Mouse (Mus musculus): ENCODE measurements at regions not wholly inside any gene's neighbourhood (a gene's known extent, or its start where the extent isn't known, plus 50 kb on each side); places are given as distances from the start of the nearest gene placed in this dataset.

- H3K4me1 ChIP-seq (ENCODE audit: control insufficient read depth, insufficient read depth, low read length), result no peaks in the 10 kb centered on the region
- no peak for ATAC-seq (ENCODE audit: insufficient number of reproducible peaks, low FRiP score, low TSS enrichment, low read depth)
- no peaks in the 10 kb centered on the region for H3K36me3 ChIP-seq (ENCODE audit: control insufficient read depth, insufficient read depth, low read length)
- WGBS, result 46% methylated on average over 7 of the region's 7 CpGs
- no peak overlapping the region for H3K27ac ChIP-seq (replicated peaks; ENCODE audit: low read depth, low read length)
- no peak for DNase-seq (ENCODE audit: low spot score)
- no peaks in the 10 kb centered on the region for H3K27me3 ChIP-seq (ENCODE audit: control insufficient read depth, insufficient read depth, low read length)
- no peak overlapping the region for H3K4me3 ChIP-seq (ENCODE audit: low read depth, low read length)
- no peak overlapping the region for H3K9ac ChIP-seq (ENCODE audit: low read length)
- H3K9me3 ChIP-seq (ENCODE audit: control insufficient read depth, low read length), result no peaks in the 10 kb centered on the region
- H3K4me2 ChIP-seq (ENCODE audit: low read depth, severe bottlenecking), result no peak overlapping the region
Observed at GRCm38 (mm10) chr9:24833766-24834165, 59.7 kb upstream of the Tbx20 start.

- no peak for ATAC-seq (ENCODE audit: insufficient number of reproducible peaks, low FRiP score, low TSS enrichment, low read depth)
Observed at GRCm38 (mm10) chr9:24848210-24848609, 74.1 kb upstream of the Tbx20 start.

GRCm38 (mm10) chr9:24859459-24859858, 85.4 kb upstream of the Tbx20 start:
- Histone ChIP-seq H3K27ac (replicated peaks; ENCODE audit: low read depth, low read length) (no peak overlapping the region), H3K9ac (ENCODE audit: low read length) (no peak overlapping the region), H3K36me3 (ENCODE audit: control insufficient read depth, insufficient read depth, low read length) (no peaks in the 10 kb centered on the region), H3K9me3 (ENCODE audit: control insufficient read depth, low read length) (no peaks in the 10 kb centered on the region), H3K4me2 (ENCODE audit: low read depth, severe bottlenecking) (no peak overlapping the region), H3K4me1 (ENCODE audit: control insufficient read depth, insufficient read depth, low read length) (no peaks in the 10 kb centered on the region), H3K27me3 (ENCODE audit: control insufficient read depth, insufficient read depth, low read length) (no peaks in the 10 kb centered on the region), H3K4me3 (ENCODE audit: low read depth, low read length) (no peak overlapping the region)
- DNase-seq (ENCODE audit: low spot score) (no peak), ATAC-seq (ENCODE audit: insufficient number of reproducible peaks, low FRiP score, low TSS enrichment, low read depth) (no peak)
- 89% methylated on average over 2 of the region's 2 CpGs for WGBS

More at GRCm38 (mm10) chr9:24848210-24848609, 74.1 kb upstream of the Tbx20 start:
- H3K27me3 ChIP-seq (ENCODE audit: control insufficient read depth, insufficient read depth, low read length), result no peaks in the 10 kb centered on the region
- H3K4me2 ChIP-seq (ENCODE audit: low read depth, severe bottlenecking), result no peak overlapping the region
- H3K4me3 ChIP-seq (ENCODE audit: low read depth, low read length), result no peak overlapping the region
- H3K9me3 ChIP-seq (ENCODE audit: control insufficient read depth, low read length), result no peaks in the 10 kb centered on the region
- DNase-seq (ENCODE audit: low spot score), result no peak
- H3K4me1 ChIP-seq (ENCODE audit: control insufficient read depth, insufficient read depth, low read length), result no peaks in the 10 kb centered on the region
- H3K9ac ChIP-seq (ENCODE audit: low read length), result no peak overlapping the region
- H3K27ac ChIP-seq (replicated peaks; ENCODE audit: low read depth, low read length), result no peak overlapping the region
- 57% methylated on average over 7 of the region's 7 CpGs for WGBS
- no peaks in the 10 kb centered on the region for H3K36me3 ChIP-seq (ENCODE audit: control insufficient read depth, insufficient read depth, low read length)

GRCm38 (mm10) chr9:24866390-24867173, 92.5 kb upstream of the Tbx20 start:
- ATAC-seq (ENCODE audit: insufficient number of reproducible peaks, low FRiP score, low TSS enrichment, low read depth), result no peak
- no peaks in the 10 kb centered on the region for H3K4me1 ChIP-seq (ENCODE audit: control insufficient read depth, insufficient read depth, low read length)

GRCm38 (mm10) chr9:24868746-24869145, 94.6 kb upstream of the Tbx20 start:
- Histone ChIP-seq H3K9me3 (ENCODE audit: control insufficient read depth, low read length) (no peaks in the 10 kb centered on the region), H3K4me3 (ENCODE audit: low read depth, low read length) (no peak overlapping the region), H3K4me1 (ENCODE audit: control insufficient read depth, insufficient read depth, low read length) (no peaks in the 10 kb centered on the region), H3K9ac (ENCODE audit: low read length) (no peak overlapping the region), H3K36me3 (ENCODE audit: control insufficient read depth, insufficient read depth, low read length) (no peaks in the 10 kb centered on the region), H3K27me3 (ENCODE audit: control insufficient read depth, insufficient read depth, low read length) (no peaks in the 10 kb centered on the region), H3K4me2 (ENCODE audit: low read depth, severe bottlenecking) (no peak overlapping the region), H3K27ac (replicated peaks; ENCODE audit: low read depth, low read length) (no peak overlapping the region)
- ATAC-seq (ENCODE audit: insufficient number of reproducible peaks, low FRiP score, low TSS enrichment, low read depth) (no peak), DNase-seq (ENCODE audit: low spot score) (no peak)
- WGBS, result 93% methylated on average over 1 of the region's 1 CpGs

More at GRCm38 (mm10) chr9:24866390-24867173, 92.5 kb upstream of the Tbx20 start:
- Histone ChIP-seq H3K9me3 (ENCODE audit: control insufficient read depth, low read length) (no peaks in the 10 kb centered on the region), H3K9ac (ENCODE audit: low read length) (no peak overlapping the region), H3K27me3 (ENCODE audit: control insufficient read depth, insufficient read depth, low read length) (no peaks in the 10 kb centered on the region), H3K27ac (replicated peaks; ENCODE audit: low read depth, low read length) (no peak overlapping the region), H3K4me2 (ENCODE audit: low read depth, severe bottlenecking) (no peak overlapping the region), H3K4me3 (ENCODE audit: low read depth, low read length) (no peak overlapping the region), H3K36me3 (ENCODE audit: control insufficient read depth, insufficient read depth, low read length) (no peaks in the 10 kb centered on the region)
- WGBS, result 66% methylated on average over 4 of the region's 4 CpGs
- no peak for DNase-seq (ENCODE audit: low spot score)

- H3K27me3 ChIP-seq (ENCODE audit: control insufficient read depth, insufficient read depth, low read length), result no peaks in the 10 kb centered on the region
- no peak overlapping the region for H3K9ac ChIP-seq (ENCODE audit: low read length)
- H3K27ac ChIP-seq (replicated peaks; ENCODE audit: low read depth, low read length), result no peak overlapping the region
- ATAC-seq (ENCODE audit: insufficient number of reproducible peaks, low FRiP score, low TSS enrichment, low read depth), result no peak
- H3K4me3 ChIP-seq (ENCODE audit: low read depth, low read length), result no peak overlapping the region
- no peaks in the 10 kb centered on the region for H3K9me3 ChIP-seq (ENCODE audit: control insufficient read depth, low read length)
- no peaks in the 10 kb centered on the region for H3K36me3 ChIP-seq (ENCODE audit: control insufficient read depth, insufficient read depth, low read length)
- DNase-seq (ENCODE audit: low spot score), result no peak
- WGBS, result 62% methylated on average over 13 of the region's 13 CpGs
- no peaks in the 10 kb centered on the region for H3K4me1 ChIP-seq (ENCODE audit: control insufficient read depth, insufficient read depth, low read length)
- H3K4me2 ChIP-seq (ENCODE audit: low read depth, severe bottlenecking), result no peak overlapping the region
Observed at GRCm38 (mm10) chr9:24874434-24875143, 100.5 kb upstream of the Tbx20 start.

GRCm38 (mm10) chr9:24878384-24879174, 104.5 kb upstream of the Tbx20 start:
- ATAC-seq (ENCODE audit: insufficient number of reproducible peaks, low FRiP score, low TSS enrichment, low read depth), result no peak
- no peaks in the 10 kb centered on the region for H3K27me3 ChIP-seq (ENCODE audit: control insufficient read depth, insufficient read depth, low read length)
- H3K27ac ChIP-seq (replicated peaks; ENCODE audit: low read depth, low read length), result no peak overlapping the region
- H3K4me2 ChIP-seq (ENCODE audit: low read depth, severe bottlenecking), result no peak overlapping the region
- H3K9ac ChIP-seq (ENCODE audit: low read length), result no peak overlapping the region
- H3K36me3 ChIP-seq (ENCODE audit: control insufficient read depth, insufficient read depth, low read length), result no peaks in the 10 kb centered on the region
- WGBS, result 47% methylated on average over 8 of the region's 8 CpGs
- H3K9me3 ChIP-seq (ENCODE audit: control insufficient read depth, low read length), result no peaks in the 10 kb centered on the region
- H3K4me3 ChIP-seq (ENCODE audit: low read depth, low read length), result no peak overlapping the region
- no peaks in the 10 kb centered on the region for H3K4me1 ChIP-seq (ENCODE audit: control insufficient read depth, insufficient read depth, low read length)
- no peak for DNase-seq (ENCODE audit: low spot score)

GRCm38 (mm10) chr9:24879662-24880061, 105.6 kb upstream of the Tbx20 start:
- Histone ChIP-seq H3K4me2 (ENCODE audit: low read depth, severe bottlenecking) (no peak overlapping the region), H3K27ac (replicated peaks; ENCODE audit: low read depth, low read length) (no peak overlapping the region), H3K9me3 (ENCODE audit: control insufficient read depth, low read length) (no peaks in the 10 kb centered on the region), H3K4me1 (ENCODE audit: control insufficient read depth, insufficient read depth, low read length) (no peaks in the 10 kb centered on the region), H3K36me3 (ENCODE audit: control insufficient read depth, insufficient read depth, low read length) (no peaks in the 10 kb centered on the region), H3K4me3 (ENCODE audit: low read depth, low read length) (no peak overlapping the region), H3K27me3 (ENCODE audit: control insufficient read depth, insufficient read depth, low read length) (no peaks in the 10 kb centered on the region), H3K9ac (ENCODE audit: low read length) (no peak overlapping the region)
- WGBS, result 79% methylated on average over 1 of the region's 1 CpGs
- DNase-seq (ENCODE audit: low spot score) (no peak), ATAC-seq (ENCODE audit: insufficient number of reproducible peaks, low FRiP score, low TSS enrichment, low read depth) (no peak)

Measured in limb, embryonic 11.5 days (tissue).